Mouse (Mus musculus) kidney, postnatal 4 days (tissue): Measurements from ENCODE around the gene Dnajc11.

Experiments used
- DNase-seq, 2 experiments: peaks; one replicate each; pipeline ENCODE4 v3.0.0; 2021; ENCODE audit warnings: mixed read lengths in 2 of 2

Dnajc11 gene

DNA sequence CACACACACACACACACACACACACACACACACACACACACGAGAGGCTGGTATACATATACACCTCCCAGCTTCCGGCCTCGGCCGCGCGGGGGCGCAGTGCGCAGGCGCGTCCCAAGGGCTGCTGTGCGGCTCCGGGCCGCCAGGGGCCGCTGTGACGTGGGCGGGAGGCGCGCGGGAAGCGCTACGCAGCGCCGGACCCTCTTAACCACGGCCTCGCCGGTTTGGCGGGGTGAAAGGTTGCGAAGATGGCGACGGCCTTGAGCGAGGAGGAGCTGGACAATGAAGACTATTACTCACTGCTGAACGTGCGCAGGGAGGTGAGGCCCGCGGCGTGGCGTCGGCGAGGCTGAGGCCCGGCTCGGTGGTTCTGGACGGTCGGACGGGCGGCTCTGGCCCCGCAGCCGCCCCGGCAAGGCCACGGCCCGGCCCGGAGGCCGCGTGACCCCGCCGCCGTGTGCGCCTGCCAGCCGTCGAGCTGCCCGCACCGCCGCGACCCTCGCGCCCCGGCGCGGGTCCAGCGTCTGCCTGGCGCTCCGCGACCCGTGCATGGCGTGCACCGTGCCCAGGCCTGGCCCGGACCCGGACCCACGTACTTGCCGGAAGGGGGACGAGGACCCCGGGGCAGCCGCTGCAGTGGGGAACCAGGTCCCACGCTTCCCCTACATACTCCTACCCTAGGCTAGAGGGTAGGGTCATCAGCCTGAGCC, at the start of gene Dnajc11:
Gene Dnajc11 (plus strand): TSS at position 187 of the 710 bp plus-strand sequence.
- peak; percentile 92 to 94 for DNase-seq

DNA sequence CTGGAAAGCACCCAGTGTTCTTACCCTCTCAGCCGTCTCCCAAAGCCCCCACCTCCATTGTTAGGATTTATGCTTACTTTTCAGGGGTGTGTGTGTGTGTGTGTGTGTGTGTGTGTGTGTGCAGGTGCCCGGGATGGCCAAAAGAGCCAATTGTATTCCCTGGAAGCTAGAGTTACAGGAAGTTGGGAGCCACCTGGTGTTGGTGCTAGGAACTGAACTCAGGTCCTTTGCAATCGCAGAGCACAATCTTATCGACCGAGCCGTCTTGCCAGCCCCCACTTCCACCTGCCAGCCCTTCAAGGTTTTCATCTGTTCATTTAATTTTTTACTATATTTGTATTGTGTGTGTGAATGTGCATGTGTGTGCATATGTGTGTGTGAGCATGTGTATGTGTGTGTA, 40.2 kb upstream of the Dnajc11 start:
- DNase-seq, result peak; percentile 29 to 45

DNA sequence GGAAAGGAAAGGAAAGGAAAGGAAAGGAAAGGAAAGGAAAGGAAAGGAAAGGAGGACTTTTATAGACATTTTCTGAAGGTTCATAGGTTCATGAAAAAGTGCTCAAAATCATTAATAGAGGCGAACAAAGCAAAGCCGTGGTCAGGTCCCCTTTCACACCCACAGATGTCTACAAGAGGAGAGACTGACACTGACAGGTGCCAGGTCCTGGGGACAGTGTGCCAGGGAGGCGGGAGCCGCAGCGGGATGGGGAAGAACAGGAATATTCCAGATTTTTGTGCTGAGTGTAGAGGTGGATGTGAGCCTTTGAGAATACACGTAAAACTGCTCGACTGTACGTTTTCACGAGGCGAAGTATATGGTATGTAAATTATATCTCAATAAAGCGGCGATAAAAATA, 38.6 kb upstream of the Dnajc11 start:
- DNase-seq, result no peak

DNA sequence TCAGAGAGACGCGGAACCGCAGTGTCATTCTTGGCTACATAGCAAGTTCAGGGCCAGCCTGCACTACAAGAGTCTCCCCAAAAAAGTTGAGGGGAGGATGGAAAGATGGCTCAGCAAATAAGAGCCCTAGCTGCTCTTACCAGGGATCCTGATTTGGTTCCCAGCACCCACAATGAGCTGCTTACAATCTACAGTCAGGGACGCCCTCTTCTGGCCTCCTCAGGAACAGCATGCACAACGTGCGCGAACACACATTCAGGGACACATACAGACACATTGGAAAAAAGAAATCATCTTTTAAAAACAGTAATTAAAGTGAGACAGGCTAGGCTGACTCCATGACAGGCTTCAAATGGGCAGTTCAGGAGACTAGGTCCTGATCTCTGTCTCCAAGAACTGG, 37.9 kb upstream of the Dnajc11 start:
- DNase-seq, result no peak

DNA sequence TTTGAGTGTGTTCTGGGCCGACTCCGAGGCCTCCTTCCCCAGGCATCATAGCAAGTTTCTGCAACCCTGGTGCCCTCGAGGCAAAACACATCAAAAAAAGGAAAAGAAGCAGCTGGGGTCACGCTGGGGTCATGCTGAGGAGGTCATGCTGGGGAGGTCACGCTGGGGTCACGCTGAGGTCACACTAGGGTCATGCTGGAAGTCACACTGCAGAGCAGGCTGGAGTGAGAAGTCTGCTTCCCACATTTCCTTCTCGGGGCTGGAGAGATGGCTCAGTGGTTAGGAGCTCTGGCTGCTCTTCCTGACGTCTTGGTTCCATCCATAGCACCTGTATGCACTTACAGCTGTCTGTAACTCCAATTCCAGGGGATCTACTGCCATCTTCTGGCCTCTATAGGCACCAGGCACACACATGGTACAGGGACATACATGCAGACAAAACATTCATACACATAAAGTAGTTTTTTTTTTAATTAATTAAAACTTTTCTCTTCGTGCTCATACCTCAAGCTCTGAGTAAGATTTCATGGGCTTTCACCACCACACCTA, 36.3 kb upstream of the Dnajc11 start:
- no peak for DNase-seq

DNA sequence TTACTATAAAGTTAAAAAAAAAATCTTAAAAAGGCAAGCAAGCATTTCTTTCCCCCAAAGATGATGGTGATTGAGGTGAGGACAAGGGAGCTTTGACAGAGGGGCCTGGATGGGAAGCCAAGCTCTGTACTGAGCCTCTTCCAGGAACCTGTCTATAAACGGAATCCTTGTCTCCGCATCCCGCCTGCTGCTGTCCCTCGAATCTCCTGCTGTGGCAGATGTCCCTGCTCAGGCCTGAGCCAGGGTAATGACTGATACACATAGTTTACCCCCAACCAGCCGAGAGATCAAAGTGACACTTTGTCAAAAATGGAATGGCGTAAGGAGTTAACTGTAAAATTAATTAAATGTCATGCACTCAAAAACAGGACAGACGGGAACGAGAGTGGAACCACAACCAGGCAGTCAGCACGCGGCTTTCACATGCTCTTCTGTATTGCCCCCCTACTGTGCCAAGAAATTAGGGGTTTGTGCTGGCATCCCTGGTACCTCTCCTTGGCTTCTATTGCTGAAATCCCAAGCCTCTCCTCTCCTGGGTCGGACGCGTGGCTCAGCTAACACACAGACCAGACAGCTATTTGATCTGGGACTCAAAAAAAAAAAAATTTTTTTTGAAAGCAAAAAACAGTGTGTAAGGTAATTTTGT, 34.8 kb upstream of the Dnajc11 start:
- no peak for DNase-seq

DNA sequence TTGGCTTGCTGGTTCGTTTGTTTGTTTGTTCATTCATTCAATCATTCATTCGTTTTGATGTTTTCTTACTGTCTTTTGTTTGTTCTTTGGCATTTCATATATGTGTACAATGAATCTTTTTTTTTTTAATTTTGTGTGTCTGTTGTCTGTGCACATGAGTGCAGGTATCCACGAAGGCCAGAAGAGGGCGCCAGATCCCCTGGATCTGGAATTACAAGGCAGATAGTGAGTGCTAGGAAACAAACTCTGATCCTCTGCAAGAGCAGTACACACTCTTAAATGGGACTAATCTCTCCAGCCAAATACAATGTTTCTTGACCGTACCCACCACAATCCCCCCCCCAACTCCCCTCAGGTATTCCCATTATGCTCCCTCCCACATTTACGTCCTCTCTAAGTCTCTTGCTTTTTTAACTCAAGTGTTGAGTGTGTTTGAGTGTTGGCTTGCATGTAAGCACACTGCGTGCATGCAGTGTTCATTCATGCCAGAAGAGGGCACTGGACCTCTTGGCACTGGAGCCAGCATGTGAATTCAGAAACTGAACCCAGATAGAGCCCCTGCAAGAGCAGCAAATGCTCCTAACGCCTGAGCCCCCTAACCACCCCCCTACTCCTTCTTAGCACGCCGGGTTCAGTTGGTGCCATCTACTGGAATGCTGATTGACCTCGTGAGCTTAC, 33.6 kb upstream of the Dnajc11 start:
- DNase-seq, result no peak

DNA sequence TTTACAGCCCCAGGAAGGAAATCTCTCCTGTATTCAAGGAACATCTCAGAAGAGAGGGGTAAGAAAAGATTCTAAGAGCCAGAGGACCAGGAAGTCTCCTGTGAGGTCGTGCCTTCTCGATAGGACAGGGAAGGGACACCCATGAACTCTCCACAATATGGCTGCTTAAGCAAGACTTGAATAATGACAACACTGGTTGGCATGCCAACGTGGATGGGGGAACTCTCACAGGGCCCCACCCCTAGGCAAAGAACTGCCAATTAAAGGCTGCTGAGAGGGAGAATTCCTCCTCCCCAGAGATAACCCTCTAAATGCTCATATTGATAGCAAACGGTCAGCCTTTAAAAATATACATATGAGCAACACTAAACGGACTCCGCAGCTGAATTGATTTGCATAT, 32.8 kb upstream of the Dnajc11 start:
- DNase-seq, result no peak

DNA sequence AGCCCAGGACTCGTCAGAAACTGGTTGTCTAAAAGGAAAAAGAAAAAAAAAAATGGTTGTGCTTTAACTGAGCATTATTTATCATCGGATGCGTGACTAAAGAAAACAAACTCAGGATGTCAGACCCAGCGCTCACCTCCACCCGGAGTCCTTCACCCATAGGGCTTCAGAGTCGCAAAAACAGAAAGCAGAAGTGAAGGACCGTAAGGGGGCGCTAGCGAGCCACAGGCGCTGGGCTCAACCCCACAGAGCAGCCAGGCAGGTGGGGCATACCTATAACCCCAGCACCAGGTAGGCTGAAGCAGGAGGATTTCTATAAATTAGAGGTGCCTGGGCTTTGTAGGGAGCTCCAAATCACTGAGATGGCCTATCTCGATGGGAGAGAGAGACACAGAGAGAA, 32.1 kb upstream of the Dnajc11 start:
- peak; percentile 19 to 22 for DNase-seq

DNA sequence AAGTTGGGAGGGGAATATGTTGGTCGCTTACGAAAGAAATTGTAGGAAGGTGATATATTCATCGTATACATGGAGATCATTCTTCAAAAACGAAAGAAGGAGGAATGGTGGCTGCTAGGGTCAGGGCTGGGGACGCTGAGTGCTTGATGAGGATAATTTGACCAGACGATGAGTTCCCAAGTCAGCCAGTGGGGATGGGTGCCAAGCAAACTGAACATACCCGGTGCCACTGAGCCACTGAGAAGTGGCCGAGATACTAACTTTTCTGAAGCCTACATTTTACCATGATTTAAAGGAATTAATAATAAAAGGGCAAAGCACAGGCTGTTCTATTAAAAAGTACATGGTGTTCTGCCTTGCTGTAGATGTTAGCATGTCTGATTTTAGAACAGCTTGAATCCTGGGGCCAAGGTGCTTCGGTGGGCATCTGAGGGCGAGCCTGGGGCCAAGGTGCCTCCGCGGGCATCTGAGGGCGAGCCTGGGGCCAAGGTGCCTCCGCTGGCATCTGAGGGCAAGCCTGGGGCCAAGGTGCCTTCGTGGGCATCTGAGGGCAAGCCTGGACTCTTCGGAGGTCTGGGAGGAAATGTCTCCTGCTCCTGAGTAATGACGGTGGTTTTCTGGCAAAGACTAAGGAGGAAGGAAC, 31.3 kb upstream of the Dnajc11 start:
- DNase-seq, result peak in 1 of 2 experiments; percentile 8

DNA sequence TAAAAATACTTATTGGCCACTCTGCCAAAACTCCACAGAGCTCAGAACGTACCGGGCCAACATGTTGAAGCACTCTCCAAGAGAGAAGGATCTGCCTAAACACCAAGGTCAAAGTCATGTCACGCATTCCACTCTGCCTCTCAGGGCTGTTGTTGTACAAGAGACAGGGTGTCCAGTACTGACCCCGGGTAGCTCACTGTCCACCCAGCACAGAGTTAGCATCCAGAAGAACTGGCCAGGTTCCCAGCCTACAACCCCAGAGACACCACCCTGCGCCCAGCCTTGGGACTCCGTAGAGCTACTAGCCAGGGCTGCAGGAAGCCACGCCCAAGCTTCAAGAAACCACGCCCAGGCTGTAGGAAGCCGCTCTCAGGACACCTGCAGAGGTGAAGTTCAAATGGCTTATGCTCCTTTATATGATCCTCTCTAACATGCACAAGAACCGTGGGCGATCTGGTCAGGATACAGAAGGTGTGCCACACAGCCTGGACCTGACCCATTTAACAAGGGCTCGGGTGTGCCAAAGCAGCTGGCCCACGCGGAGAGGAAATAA, 30.7 kb upstream of the Dnajc11 start:
- DNase-seq, result peak; percentile 32 to 62

DNA sequence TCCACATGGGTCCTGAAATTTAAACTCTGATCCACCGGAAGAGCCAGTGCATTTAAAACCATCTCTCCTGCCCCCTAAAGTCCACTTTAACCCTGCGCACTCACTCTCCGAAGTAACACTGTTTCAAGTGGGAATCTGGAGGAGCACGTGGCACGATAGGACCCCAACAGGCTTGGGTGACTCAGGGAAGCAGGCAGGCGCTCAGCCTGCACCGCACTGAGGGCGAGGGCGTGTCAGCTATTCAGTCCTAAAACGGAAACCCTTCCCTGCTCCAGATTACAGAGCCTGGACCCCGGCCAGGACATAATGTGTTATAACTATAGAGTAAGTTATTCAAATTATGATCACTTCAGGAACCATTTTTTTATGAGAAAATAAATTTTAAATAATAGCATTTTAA, 29.4 kb upstream of the Dnajc11 start:
- DNase-seq, result peak; percentile 57 to 66

DNA sequence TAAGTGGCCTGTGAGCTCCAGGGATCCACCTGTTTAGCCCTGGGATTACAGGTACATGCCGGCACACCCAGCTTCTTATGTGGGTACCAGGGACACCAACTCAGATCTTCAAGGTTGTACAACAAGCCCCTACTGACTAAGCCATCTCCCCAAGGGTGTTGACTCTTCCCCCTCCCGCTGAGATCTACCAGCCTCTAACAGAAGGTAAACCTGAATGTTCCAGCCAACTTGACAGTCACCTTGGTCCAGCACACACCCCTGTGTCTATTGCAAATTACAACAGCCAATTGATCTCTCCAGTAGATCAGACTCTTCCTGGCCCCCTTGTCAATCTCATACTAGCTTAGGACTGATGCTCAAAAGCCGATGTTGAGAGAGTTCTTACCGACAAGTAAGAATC, 27.9 kb upstream of the Dnajc11 start:
- no peak for DNase-seq

DNA sequence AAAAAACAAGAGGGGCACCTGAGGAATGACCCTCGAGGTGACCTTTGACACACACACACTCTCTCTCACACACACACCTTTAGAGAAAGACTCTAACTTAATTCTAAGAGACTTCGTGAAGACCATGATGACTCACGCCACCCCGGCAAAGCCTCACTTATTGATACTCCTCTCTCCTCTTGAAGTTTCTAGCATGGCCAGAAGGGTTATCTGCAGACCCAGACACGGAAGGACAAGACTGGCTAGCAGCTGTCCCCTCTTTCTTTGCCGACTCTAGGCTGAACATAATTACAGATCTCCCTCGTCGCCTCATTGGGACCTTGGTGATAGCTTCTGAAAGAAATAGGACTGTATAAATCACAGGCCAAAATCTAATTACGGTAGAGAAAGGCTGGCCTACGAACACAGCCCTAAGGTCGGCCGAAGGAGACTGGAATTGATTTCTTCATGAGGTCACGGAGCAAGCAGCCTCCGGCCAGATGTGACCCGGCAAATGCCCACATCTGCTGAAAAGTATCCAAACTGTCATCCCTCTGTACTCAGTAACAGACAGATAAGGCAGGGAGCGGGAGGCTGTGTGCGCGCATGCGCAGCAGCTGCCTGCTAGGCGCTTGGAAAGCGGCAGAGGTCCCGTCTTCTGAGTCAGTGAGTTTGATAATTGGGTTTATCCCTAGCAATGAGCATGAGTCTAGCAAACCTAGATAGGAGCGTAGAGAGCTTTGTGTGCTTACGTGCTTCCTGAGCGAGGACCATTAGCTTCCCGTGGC, 25.7 kb upstream of the Dnajc11 start:
- peak in 1 of 2 experiments; percentile 11 for DNase-seq

DNA sequence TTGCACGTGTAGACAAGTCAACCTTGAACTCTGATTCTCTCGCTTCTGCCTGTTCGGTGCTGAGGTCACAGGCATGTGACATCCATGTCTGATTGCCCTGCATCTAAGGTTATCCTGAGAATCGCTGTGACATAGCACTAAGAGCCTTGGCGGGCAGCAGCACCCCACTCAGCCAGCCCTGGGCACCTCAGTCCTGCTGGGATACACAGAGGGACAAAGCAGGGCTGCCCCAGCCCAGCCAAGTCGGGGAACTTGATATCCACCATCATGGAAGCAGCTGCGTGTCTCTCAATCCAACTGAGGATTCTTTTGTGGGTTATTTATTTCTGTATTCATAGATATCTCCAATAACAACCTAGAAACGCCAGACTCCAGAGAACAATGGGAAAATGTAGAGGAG, 24.7 kb upstream of the Dnajc11 start:
- DNase-seq, result no peak

DNA sequence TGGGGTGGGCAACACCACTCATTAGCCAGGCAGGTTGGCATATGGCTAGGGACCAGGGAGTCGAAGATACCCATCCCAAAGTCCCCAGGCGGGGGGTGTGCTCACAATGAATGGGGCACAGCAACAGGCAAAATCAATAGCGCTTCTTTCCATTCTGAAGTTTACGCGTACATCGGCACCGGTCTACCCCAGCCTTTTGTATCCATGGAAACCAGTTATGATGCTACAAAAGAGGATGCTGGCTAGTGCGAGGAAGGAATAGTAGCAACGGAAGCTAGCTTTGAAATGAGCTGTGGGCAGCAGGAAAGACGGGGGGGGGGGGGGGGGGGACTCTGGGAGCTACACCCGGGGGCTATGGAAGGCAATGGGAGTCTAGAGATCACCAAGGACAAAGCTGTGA, 17.2 kb upstream of the Dnajc11 start:
- no peak for DNase-seq

DNA sequence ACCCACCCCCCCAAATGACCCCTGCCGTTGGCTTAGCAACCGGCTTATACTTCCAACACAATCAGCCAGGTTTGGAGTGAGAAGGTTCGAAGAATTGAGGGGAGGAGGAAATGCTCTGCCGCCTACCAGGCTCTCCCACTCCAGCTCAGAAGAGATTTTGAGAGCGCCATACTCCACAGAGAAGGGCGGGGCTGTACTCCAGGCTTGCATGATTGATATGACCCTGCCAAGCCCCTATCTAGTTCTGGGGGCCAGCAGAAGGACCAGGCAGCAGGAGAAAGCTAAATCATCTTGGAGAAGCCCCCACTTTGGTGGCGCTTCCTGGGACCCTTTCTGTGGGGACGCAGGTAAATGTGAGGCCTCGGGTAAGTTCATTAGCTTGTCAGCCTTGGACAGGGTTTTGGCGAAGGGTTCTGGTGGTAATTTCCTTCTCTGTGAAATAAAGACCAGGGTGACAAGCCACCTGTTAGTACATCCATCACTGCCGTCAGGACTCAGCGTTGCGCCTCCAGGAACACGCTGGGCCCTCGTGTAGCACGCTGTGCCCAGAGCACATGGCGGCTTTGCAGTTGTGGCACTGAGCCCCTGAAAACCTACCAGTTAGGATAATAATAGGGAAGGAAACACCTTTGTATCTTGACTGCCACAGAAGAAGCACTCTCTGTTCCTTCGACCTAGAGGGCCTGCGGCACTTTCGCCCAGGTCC, 14.2 kb upstream of the Dnajc11 start:
- DNase-seq, result no peak

DNA sequence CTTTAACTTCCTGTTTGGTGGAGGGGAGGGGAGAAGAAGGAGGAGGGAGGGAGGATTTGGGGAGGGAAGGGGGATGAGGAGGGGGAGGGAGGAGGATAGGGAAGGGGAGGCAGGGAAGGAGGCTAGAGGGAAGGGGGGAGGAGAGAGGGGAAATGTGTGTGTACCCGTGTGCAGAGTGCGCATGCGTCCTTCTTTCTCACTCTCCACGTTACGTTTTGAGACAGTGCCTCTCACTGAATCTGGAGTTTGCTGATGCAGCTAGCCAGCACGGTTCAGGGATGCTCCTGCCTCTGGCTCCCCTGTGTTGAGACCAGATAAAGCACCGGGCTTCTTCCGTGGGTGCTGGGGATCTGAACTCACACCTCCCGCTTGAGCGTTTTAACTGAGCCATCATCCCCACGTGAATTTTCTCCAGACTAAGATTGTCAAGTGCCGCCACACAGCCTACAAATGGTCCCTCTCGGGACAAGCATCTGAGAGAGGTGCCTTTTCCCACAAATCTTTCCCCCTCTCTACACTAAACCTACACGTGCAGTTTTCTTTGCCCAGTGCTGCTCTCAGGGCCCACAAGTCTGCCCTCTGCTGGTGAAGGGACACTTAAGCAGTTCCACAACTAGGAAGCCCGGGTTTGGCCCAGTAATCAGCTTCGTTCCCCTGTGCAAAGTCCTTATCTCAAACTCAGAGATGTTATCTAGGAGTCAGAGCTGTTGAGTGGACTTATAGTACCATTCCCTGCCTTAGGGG, 13.4 kb upstream of the Dnajc11 start:
- peak; percentile 67 to 77 for DNase-seq

DNA sequence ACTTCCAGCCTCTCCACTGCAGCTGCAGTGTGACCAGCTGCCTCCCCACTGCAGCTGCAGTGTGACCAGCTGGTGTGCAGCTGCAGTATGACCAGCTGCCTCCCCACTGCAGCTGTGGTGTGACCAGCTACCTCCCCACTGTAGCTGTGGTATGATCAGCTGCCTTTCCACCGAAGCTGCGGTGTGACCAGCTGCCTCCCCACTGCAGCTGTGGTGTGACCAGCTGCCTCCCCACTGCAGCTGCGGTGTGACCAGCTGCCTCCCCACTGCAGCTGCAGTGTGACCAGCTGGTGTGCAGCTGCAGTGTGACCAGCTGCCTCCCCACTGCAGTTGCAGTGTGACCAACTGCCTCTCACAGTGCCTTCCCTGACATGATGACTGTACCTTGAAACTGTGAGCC, 11.4 kb upstream of the Dnajc11 start:
- no peak for DNase-seq

DNA sequence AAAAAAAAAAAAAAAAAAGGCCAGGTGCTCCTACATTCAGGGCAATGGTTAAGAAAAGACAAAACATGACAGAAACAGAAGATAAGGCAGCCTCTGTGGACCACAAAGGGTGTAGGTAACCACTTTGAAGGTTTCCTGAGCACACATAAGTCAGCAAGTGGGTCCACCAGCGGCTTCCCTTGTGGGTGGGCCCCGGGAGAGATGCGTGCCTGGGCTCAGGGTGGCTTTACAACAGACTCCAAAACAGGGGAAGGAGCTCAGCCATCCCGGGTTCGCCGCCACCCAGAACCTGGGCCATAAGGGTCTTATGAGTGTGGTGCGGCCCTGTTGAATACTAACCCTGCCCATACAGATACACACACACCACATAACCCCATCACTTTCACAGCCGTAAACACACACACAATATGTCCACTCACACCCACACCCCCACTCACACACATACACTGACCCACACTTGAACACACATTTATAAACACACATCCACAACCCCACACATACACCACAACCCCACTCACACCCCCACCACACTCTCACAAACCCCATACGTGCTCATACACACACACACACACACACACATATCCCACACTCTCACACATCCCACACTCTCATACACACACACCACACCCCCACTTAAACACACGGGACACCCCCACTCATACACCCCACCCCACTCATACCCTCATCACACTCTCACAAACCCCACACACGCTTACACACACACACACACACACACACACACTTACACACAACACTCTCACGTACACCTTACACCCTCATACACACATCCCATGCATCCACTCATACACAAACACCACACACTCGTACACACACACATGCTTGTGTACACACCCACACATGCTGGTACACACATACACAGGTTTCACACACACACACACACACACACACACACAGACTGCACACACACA, 651 bp upstream of the Dnajc11 start:
- no peak for DNase-seq
